Mouse (Mus musculus) C2C12 (cell line): ENCODE measurements around the gene Npw.

Experiments
- CTCF ChIP-seq: IDR thresholded peaks from one replicate; pipeline ENCODE4 v1.5.1; 2011; ENCODE audit not compliant: control insufficient read depth, insufficient read depth, insufficient read length
- MYOD1 ChIP-seq: IDR thresholded peaks from one replicate; pipeline ENCODE4 v1.6.1; 2011; ENCODE audit warnings: low read depth; ENCODE audit not compliant: control insufficient read depth, insufficient read length
- MYOG ChIP-seq: IDR thresholded peaks from one replicate; pipeline ENCODE4 v1.6.1; 2011; ENCODE audit not compliant: control insufficient read depth, insufficient read length; ENCODE audit errors: extremely low read depth

GRCm38 (mm10) chr17:24687599-24687998 lies 29.3 kb upstream of the Npw start:
- TF ChIP-seq CTCF (no peak), MYOD1 (no peak), MYOG (no peak)
